Mouse (Mus musculus) heart, adult 8-10 months (tissue): ENCODE data around the gene Slc35a1. TPM values are rescaled to one million over a fixed set of nuclear protein-coding genes. Genes with fewer than 3 reads are reported as not detected.
A peak's percentile ranks its signal among the peaks of the same experiment; 100 is the strongest.
"Not testable (repeated sequence)": the region's sequence is repeated elsewhere in the genome, so short reads cannot be mapped to it uniquely, and the experiment has no call there.

Experiments used
- DNase-seq: peaks from one replicate; pipeline ENCODE4 v3.0.0; 2022; ENCODE audit warnings: low spot score
- total RNA-seq, 4 experiments: library from RNA; stranded (reverse); gene quantifications; 2 replicates each; pipeline ENCODE4 v1.2.4; 2022

The Slc35a1 gene
- total RNA-seq: 10 to 100 TPM; 12.8 to 15.3 (median 13.9) TPM

- peak; percentile 91 for DNase-seq
Observed at GRCm38 (mm10) chr4:34686874-34687567, at the start of gene Slc35a1. Gene Slc35a1, minus strand, starts transcription at chr4:34687438.

- DNase-seq: no peak
Observed at GRCm38 (mm10) chr4:34734461-34734860, 47.2 kb upstream of the Slc35a1 start.

GRCm38 (mm10) chr4:34733415-34733814 is 46.2 kb upstream of the Slc35a1 start:
- DNase-seq: not testable (repeated sequence)

- DNase-seq: peak; percentile 17
Observed at GRCm38 (mm10) chr4:34729851-34730341, 42.7 kb upstream of the Slc35a1 start, which contains the start of gene Cfap206. Gene Cfap206, minus strand, starts transcription at chr4:34730206.

- DNase-seq: not testable (repeated sequence)
Observed at GRCm38 (mm10) chr4:34725710-34726109, 38.5 kb upstream of the Slc35a1 start.

GRCm38 (mm10) chr4:34724306-34724705 is 37.1 kb upstream of the Slc35a1 start:
- no peak for DNase-seq

GRCm38 (mm10) chr4:34723186-34723585 is 35.9 kb upstream of the Slc35a1 start:
- no peak for DNase-seq

- no peak for DNase-seq
Observed at GRCm38 (mm10) chr4:34720127-34720895, 33.1 kb upstream of the Slc35a1 start.

- DNase-seq: no peak
Observed at GRCm38 (mm10) chr4:34719421-34719820, 32.2 kb upstream of the Slc35a1 start.

- DNase-seq: no peak
Observed at GRCm38 (mm10) chr4:34715062-34715461, 27.8 kb upstream of the Slc35a1 start.

- no peak for DNase-seq
Observed at GRCm38 (mm10) chr4:34708127-34708526, 20.9 kb upstream of the Slc35a1 start.

- no peak for DNase-seq
Observed at GRCm38 (mm10) chr4:34707248-34707647, 20.0 kb upstream of the Slc35a1 start.

- no peak for DNase-seq
Observed at GRCm38 (mm10) chr4:34703029-34703428, 15.8 kb upstream of the Slc35a1 start.

- no peak for DNase-seq
Observed at GRCm38 (mm10) chr4:34702231-34702630, 15.0 kb upstream of the Slc35a1 start.

- peak; percentile 23 for DNase-seq
Observed at GRCm38 (mm10) chr4:34701528-34701927, 14.3 kb upstream of the Slc35a1 start.

GRCm38 (mm10) chr4:34688021-34688420 is 783 bp upstream of the Slc35a1 start:
- no peak for DNase-seq

- DNase-seq: no peak
Observed at GRCm38 (mm10) chr4:34680530-34680929, 6.7 kb downstream of the Slc35a1 start.

- no peak for DNase-seq
Observed at GRCm38 (mm10) chr4:34673721-34674120, 13.5 kb downstream of the Slc35a1 start.

GRCm38 (mm10) chr4:34667923-34668322 is 19.3 kb downstream of the Slc35a1 start:
- DNase-seq: no peak

GRCm38 (mm10) chr4:34661927-34662326 is 25.3 kb downstream of the Slc35a1 start:
- no peak for DNase-seq

GRCm38 (mm10) chr4:34661514-34661913 is 25.7 kb downstream of the Slc35a1 start:
- no peak for DNase-seq

- no peak for DNase-seq
Observed at GRCm38 (mm10) chr4:34659012-34659411, 28.2 kb downstream of the Slc35a1 start.

GRCm38 (mm10) chr4:34656101-34656500 is 31.1 kb downstream of the Slc35a1 start:
- no peak for DNase-seq
